8 mouse cellular contexts compared by ENCODE assay signal in the genomic region with DNA sequence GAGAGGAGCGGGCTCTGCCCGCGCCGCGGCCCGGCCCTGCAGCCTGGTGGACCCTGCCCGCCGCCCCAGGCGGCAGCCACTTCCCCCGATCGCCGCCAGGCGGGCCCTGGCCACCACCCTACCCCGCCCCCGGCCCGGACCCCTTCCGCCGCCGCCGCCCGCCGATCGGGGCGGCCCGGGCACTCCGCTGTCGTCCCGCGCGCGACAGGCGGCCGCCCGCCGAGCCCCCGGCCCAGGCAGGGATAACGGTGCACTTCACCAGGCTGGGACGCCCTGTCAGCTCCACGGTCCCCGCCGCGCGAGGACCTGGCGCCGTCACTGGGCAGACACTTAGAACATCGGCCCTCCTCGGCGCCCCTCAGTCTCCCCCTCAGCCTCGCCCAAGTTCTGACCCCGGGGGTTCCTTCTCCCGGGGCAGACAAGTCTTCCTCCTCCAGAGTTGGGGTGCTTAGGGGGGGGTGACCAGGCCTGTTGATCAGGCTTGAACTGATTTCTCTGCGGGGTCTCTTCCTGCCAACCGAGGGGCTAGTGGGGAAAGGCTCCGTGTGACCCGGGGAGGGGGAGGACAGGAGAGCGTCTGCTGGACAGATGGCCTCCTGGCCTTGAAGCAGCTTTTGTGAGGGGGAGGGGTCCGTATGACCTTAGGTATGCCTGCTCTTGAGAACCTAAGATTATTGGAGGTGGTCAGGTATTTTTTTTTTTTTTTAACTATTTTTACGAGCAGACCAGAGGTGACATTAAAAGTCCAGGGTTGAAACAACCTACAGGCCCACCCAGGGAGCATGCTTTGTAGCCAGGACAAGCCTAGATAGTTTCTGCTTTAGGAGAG. TPM values are rescaled to one million over a fixed set of nuclear protein-coding genes. Genes with fewer than 3 reads are reported as not detected.
A peak's percentile ranks its signal among the peaks of the same experiment; 100 is the strongest.
DNase-seq lines count a peak whose midpoint lies in the region; ATAC-seq and TF ChIP-seq lines count a peak whose summit lies in the region.

No protein-coding gene starts in this region.

- peak overlapping the region; percentile 91 for H3K4me2 ChIP-seq in hindbrain, embryonic 15.5 days
- peak overlapping the region; percentile 90 for H3K4me2 ChIP-seq in lung, embryonic 16.5 days (ENCODE audit: low read depth, low read length)

- H3K4me1 ChIP-seq in bone marrow macrophage, adult 2 months (ENCODE audit: control insufficient read depth, insufficient read depth, low read length) = peaks cover 28% of the 10 kb centered on the region
- peaks cover 38% of the 10 kb centered on the region for H3K4me1 ChIP-seq in hindbrain, embryonic 15.5 days (replicated peaks)
- peaks cover 23% of the 10 kb centered on the region for H3K4me1 ChIP-seq in lung, embryonic 16.5 days (replicated peaks; ENCODE audit: control insufficient read depth, insufficient read depth, low read length)

- peak; percentile 13 for ATAC-seq in erythroid progenitor cell, adult 5-6 weeks (replicated peaks; ENCODE audit: low FRiP score, poor library complexity, severe bottlenecking)
- peak; percentile 86 for ATAC-seq in hindbrain, embryonic 15.5 days (ENCODE audit: low FRiP score, low read depth)
- peak; percentile 87 for ATAC-seq in lung, embryonic 16.5 days (ENCODE audit: low read depth)

- no peak for TF ChIP-seq POLR2A in bone marrow macrophage, adult 2 months (IDR thresholded peaks at IDR 0.05; ENCODE audit: borderline replicate concordance, low read depth, low read length)

- H3K9me3 ChIP-seq in hindbrain, embryonic 15.5 days = no peaks in the 10 kb centered on the region
- H3K9me3 ChIP-seq in lung, embryonic 16.5 days (ENCODE audit: control insufficient read depth, low read length) = no peaks in the 10 kb centered on the region

- peak overlapping the region; percentile 95 for H3K4me3 ChIP-seq in bone marrow macrophage, adult 2 months (ENCODE audit: insufficient read depth, low read length)
- peak overlapping the region; percentile 85 for H3K4me3 ChIP-seq in hindbrain, embryonic 15.5 days
- peak overlapping the region; percentile 91 for H3K4me3 ChIP-seq in lung, embryonic 16.5 days (ENCODE audit: low read length)

- H3K9ac ChIP-seq in hindbrain, embryonic 15.5 days = peak overlapping the region; percentile 78
- peak overlapping the region; percentile 98 for H3K9ac ChIP-seq in lung, embryonic 16.5 days (ENCODE audit: low read length)

- peak overlapping the region; percentile 44 for H3K27ac ChIP-seq in bone marrow macrophage, adult 2 months (ENCODE audit: insufficient read depth, low read depth, low read length)
- H3K27ac ChIP-seq in hindbrain, embryonic 15.5 days (replicated peaks) = peak overlapping the region; percentile 91
- peak overlapping the region; percentile 98 for H3K27ac ChIP-seq in lung, embryonic 16.5 days (ENCODE audit: low read length)

- no peak for TF ChIP-seq CTCF in bone marrow macrophage, adult 2 months (IDR thresholded peaks at IDR 0.05; ENCODE audit: low read depth, low read length)

- DNase-seq in ovary, adult 18-20 months (ENCODE audit: low spot score) = peak; percentile 9
- no peak for DNase-seq in ovary, postnatal 36 days (ENCODE audit: low spot score)
- peak; percentile 57 for DNase-seq in right cerebral cortex, postnatal 14 days
- no peak for DNase-seq in layer of hippocampus, adult 9-11 months

- H3K27me3 ChIP-seq in hindbrain, embryonic 15.5 days = no peaks in the 10 kb centered on the region
- H3K27me3 ChIP-seq in lung, embryonic 16.5 days (ENCODE audit: control insufficient read depth, insufficient read depth, low read depth, low read length) = no peaks in the 10 kb centered on the region

- WGBS in hindbrain, embryonic 15.5 days = under 1% methylated on average over 32 of the region's 58 CpGs
- under 1% methylated on average over 42 of the region's 58 CpGs for whole genome bisulfite sequencing in lung, embryonic 16.5 days

- H3K36me3 ChIP-seq in hindbrain, embryonic 15.5 days = no peaks in the 10 kb centered on the region
- no peaks in the 10 kb centered on the region for H3K36me3 ChIP-seq in lung, embryonic 16.5 days (ENCODE audit: control insufficient read depth, insufficient read depth, low read length)

RNA-seq across cellular contexts. Expression of a gene that starts 0.6 kb away (rescaled TPM):
- 23.5 and 23.6 TPM in 2 replicates for polyA plus RNA-seq in bone marrow macrophage, adult 2 months (2012; ENCODE audit: insufficient read depth, insufficient read length, missing spikeins)
- 23.8 and 33.1 TPM in 2 replicates for total RNA-seq in erythroid progenitor cell, adult 5-6 weeks (2015; ENCODE audit: low replicate concordance)
- total RNA-seq in erythroid progenitor cell, adult 5-6 weeks (2017; ENCODE audit: low replicate concordance) = 22.3 and 38.0 TPM in 2 replicates
- 10.4 and 10.5 TPM in 2 replicates for polyA plus RNA-seq in hindbrain, embryonic 15.5 days (2015; fragmentation: Nextera tagmentation; extraction: Ambion mirVana)
- polyA plus RNA-seq in lung, embryonic 16.5 days (2015; fragmentation: Nextera tagmentation; extraction: Ambion mirVana) = 13.5 and 15.3 TPM in 2 replicates

RNA-seq across cellular contexts. Expression of a gene that starts 46.5 kb away (rescaled TPM):
- 99.2 and 105 TPM in 2 replicates for polyA plus RNA-seq in bone marrow macrophage, adult 2 months (2012; ENCODE audit: insufficient read depth, insufficient read length, missing spikeins)
- 59.5 and 114 TPM in 2 replicates for total RNA-seq in erythroid progenitor cell, adult 5-6 weeks (2015; ENCODE audit: low replicate concordance)
- 60.1 and 88.2 TPM in 2 replicates for total RNA-seq in erythroid progenitor cell, adult 5-6 weeks (2017; ENCODE audit: low replicate concordance)
- 138 and 163 TPM in 2 replicates for polyA plus RNA-seq in hindbrain, embryonic 15.5 days (2015; fragmentation: Nextera tagmentation; extraction: Ambion mirVana)
- 195 and 215 TPM in 2 replicates for polyA plus RNA-seq in lung, embryonic 16.5 days (2015; fragmentation: Nextera tagmentation; extraction: Ambion mirVana)

Comparison
In these comparisons a context has a peak if more than half of its experiments do, and no peak if none do; other contexts are left out.
1. DNase-seq: peak in ovary, adult 18-20 months (single experiment) and right cerebral cortex, postnatal 14 days (single experiment); none in ovary, postnatal 36 days (single experiment) and layer of hippocampus, adult 9-11 months (single experiment).
2. H3K27ac ChIP-seq: peak in every context shown above with its lines; median percentile 98 in lung, embryonic 16.5 days; 91 in hindbrain, embryonic 15.5 days; 44 in bone marrow macrophage, adult 2 months.
3. ATAC-seq: peak in every context shown above with its lines; median percentile 87 in lung, embryonic 16.5 days; 86 in hindbrain, embryonic 15.5 days; 13 in erythroid progenitor cell, adult 5-6 weeks.
4. Peak in every context shown above with its lines, with median percentiles within 50 percentile points of each other: H3K4me3 ChIP-seq.